Mouse (Mus musculus): Measurements from ENCODE around the gene Gm17720. TPM values are rescaled to one million over a fixed set of nuclear protein-coding genes. Genes with fewer than 3 reads are reported as not detected.

Gene Gm17720
- polyA plus RNA-seq, 1 experiment from 2014 or later = not detected

GRCm38 (mm10) chr8:110079282-110080221 lies 23.0 kb downstream of the Gm17720 start, which contains the start of gene Zfp612:
TSS of gene Zfp612 (plus strand) at chr8:110079746.
- Histone ChIP-seq H3K27ac (no peak within 1 kb of the TSS), H3K4me2 (peak within 1 kb of the TSS; percentile 90)
- 7% methylated on average over 54 of the region's 54 CpGs for WGBS

GRCm38 (mm10) chr8:110074496-110074895 lies 28.1 kb downstream of the Gm17720 start:
- Histone ChIP-seq H3K27me3 (0 out of 2 replicates have a peak, but pooled peaks cover 3% of the 10 kb centered on the region), H3K27ac (no peak overlapping the region), H3K4me2 (no peak overlapping the region), H3K9ac (no peak overlapping the region), H3K9me3 (no peaks in the 10 kb centered on the region), H3K36me3 (no peaks in the 10 kb centered on the region), H3K4me1 (no peaks in the 10 kb centered on the region), H3K4me3 (no peak overlapping the region)
- 81% methylated on average over 8 of the region's 8 CpGs for WGBS
- no peak for ATAC-seq (ENCODE audit: insufficient number of reproducible peaks, insufficient read depth, low FRiP score, low TSS enrichment, low read depth)

More at GRCm38 (mm10) chr8:110079282-110080221, 23.0 kb downstream of the Gm17720 start, which contains the start of gene Zfp612:
- H3K27me3 ChIP-seq = 0 out of 2 replicates have a peak, but pooled peaks cover 3% of the 10 kb centered on the region
- peak; percentile 83 for ATAC-seq (ENCODE audit: insufficient number of reproducible peaks, insufficient read depth, low FRiP score, low TSS enrichment, low read depth)
- H3K4me1 ChIP-seq = peaks cover 5% of the 10 kb centered on the region; the same call in 1 of the 2 replicates
- peak within 1 kb of the TSS; percentile 82 for H3K9ac ChIP-seq
- H3K36me3 ChIP-seq = peaks cover 16% of the 10 kb centered on the region; the same call in 1 of the 2 replicates
- no peaks in the 10 kb centered on the region for H3K9me3 ChIP-seq
- peak within 1 kb of the TSS; percentile 70 for H3K4me3 ChIP-seq

GRCm38 (mm10) chr8:110071600-110071999 lies 31.0 kb downstream of the Gm17720 start:
- Histone ChIP-seq H3K9me3 (no peaks in the 10 kb centered on the region), H3K4me2 (no peak overlapping the region), H3K27me3 (0 out of 2 replicates have a peak, but pooled peaks cover 1% of the 10 kb centered on the region), H3K9ac (no peak overlapping the region), H3K4me1 (no peaks in the 10 kb centered on the region), H3K4me3 (no peak overlapping the region), H3K27ac (no peak overlapping the region), H3K36me3 (no peaks in the 10 kb centered on the region)
- ATAC-seq (ENCODE audit: insufficient number of reproducible peaks, insufficient read depth, low FRiP score, low TSS enrichment, low read depth) = no peak
- WGBS = 13% methylated on average over 9 of the region's 9 CpGs

DNA sequence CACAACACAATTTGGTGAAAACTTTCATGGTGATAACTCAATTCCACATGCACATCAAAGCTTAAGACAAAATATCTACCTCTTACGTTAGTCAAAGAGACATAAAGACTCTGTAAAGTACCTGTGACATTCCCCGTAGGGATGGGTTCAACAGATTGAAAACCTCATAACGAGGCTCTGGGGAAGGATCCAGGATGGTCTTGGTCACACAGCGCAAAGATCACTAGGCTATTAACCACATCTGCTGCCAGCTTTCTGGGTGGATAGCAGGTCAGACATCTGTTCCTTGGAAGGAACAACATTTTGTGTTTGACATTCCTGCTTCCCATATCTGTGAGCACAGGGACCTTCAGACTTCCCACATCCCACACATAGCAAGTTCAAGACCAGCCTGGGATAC lies 32.8 kb downstream of the Gm17720 start:
- no peaks in the 10 kb centered on the region for H3K9me3 ChIP-seq
- H3K9ac ChIP-seq = no peak overlapping the region
- no peak overlapping the region for H3K27ac ChIP-seq
- no peak for ATAC-seq (ENCODE audit: insufficient number of reproducible peaks, insufficient read depth, low FRiP score, low TSS enrichment, low read depth)
- H3K4me3 ChIP-seq = no peak overlapping the region
- H3K36me3 ChIP-seq = no peaks in the 10 kb centered on the region
- WGBS = 86% methylated on average over 4 of the region's 4 CpGs
- no peak overlapping the region for H3K4me2 ChIP-seq
- H3K4me1 ChIP-seq = no peaks in the 10 kb centered on the region
- H3K27me3 ChIP-seq = no peaks in the 10 kb centered on the region

DNA sequence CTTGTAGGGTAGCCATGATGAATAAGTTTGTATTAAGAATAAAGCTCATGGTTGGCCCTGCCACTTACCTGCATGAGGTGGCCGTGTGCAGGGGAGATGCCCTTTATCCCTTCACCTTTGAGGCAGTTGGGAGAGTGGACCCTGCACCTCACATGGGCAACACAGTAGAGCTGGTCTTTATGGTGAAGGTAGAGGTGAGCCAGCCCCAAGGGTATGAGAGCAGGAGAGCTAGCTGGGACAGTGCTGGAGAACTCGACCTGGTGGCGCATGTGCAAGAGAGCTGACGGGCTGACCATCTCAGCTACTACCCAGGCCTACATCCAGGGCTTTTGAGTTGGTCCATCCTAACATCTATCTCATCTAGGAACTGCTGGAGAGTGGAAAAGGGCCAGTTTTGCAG lies 36.9 kb downstream of the Gm17720 start:
- no peak overlapping the region for H3K9ac ChIP-seq
- no peak for ATAC-seq (ENCODE audit: insufficient number of reproducible peaks, insufficient read depth, low FRiP score, low TSS enrichment, low read depth)
- no peaks in the 10 kb centered on the region for H3K9me3 ChIP-seq
- WGBS = 89% methylated on average over 4 of the region's 4 CpGs
- H3K27me3 ChIP-seq = no peaks in the 10 kb centered on the region
- no peaks in the 10 kb centered on the region for H3K36me3 ChIP-seq
- no peak overlapping the region for H3K4me2 ChIP-seq
- no peak overlapping the region for H3K4me3 ChIP-seq
- H3K4me1 ChIP-seq = no peaks in the 10 kb centered on the region
- H3K27ac ChIP-seq = no peak overlapping the region

DNA sequence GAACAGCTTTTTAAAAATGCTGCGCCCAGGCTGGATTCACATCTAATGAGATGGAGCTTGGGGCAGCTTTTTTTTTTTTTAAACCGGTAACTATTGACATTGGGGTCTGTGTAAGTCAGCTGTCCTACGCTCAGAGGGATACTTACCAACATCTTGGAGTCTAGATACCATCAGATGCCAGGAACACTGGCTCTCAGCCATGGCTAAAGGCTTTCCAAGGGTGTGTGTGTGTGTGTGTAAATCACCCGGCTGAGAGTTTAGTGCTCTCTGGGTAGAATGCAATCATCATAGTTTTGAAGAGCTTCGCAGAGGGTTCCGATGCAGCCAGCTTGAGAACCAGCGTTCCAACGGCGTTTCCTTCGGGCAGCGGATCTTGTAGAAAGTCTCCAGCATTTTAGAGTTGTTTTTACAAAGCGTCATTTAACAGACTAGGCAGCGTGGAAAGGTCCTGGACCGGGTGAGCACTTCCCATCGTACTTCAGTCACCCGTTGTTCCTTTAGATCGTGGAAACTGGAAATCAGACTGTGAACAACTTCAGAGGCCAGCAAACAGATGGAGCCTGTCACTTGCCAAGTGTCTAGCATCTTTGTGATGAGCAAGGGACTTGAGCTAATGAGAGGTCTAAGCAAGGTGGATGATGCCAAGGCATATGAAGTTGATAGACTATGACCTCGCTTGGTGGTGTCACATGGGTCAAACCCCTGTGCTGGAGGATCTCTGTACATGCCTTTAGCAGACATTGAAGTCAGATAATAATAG lies 37.8 kb downstream of the Gm17720 start:
- Histone ChIP-seq H3K4me3 (no peak overlapping the region), H3K9me3 (no peaks in the 10 kb centered on the region), H3K9ac (no peak overlapping the region), H3K36me3 (no peaks in the 10 kb centered on the region), H3K27me3 (no peaks in the 10 kb centered on the region), H3K27ac (no peak overlapping the region), H3K4me2 (no peak overlapping the region), H3K4me1 (no peaks in the 10 kb centered on the region)
- no peak for ATAC-seq (ENCODE audit: insufficient number of reproducible peaks, insufficient read depth, low FRiP score, low TSS enrichment, low read depth)
- WGBS = 92% methylated on average over 18 of the region's 18 CpGs

DNA sequence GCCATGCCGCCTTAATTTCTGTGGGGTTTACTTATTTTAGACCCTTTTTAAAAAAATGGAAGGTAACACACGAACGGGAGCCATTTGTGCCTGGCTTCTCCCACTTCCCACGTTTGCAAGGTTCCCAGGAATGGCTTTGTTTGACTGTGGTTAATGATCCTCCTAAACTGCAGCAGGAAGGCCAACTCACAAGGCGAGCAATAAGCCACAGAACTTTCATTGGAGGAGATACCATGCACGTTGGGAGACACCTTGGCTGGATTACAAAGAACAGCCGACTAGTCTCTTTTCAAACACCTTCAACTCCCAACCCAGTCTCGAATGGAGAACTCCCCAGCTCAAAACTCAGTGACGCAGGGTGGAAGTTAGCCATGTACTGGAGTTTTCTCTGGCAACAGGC lies 38.4 kb downstream of the Gm17720 start:
- Histone ChIP-seq H3K9me3 (no peaks in the 10 kb centered on the region), H3K4me1 (no peaks in the 10 kb centered on the region), H3K4me3 (no peak overlapping the region), H3K4me2 (no peak overlapping the region), H3K27ac (no peak overlapping the region), H3K9ac (no peak overlapping the region), H3K27me3 (no peaks in the 10 kb centered on the region), H3K36me3 (no peaks in the 10 kb centered on the region)
- WGBS = 80% methylated on average over 9 of the region's 9 CpGs
- no peak for ATAC-seq (ENCODE audit: insufficient number of reproducible peaks, insufficient read depth, low FRiP score, low TSS enrichment, low read depth)

DNA sequence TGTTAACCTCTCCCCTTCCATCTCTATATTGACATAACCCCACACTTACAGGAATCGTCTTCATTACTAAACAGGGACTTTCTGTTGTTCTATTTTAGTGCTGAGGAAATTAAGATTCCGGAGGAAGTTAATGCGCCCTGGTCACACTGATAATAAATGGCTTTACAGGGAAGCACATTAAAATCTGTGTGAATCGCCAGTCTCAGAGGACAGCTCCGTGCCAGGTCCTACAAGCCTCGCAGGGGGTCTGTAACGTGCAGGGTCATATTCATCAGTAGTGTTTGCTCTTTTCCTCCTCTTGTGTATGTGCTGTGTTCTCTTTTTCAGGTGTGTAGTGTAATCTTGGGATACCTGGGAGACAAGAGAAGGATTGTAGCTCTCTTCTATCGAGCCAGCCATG lies 44.3 kb downstream of the Gm17720 start:
- Histone ChIP-seq H3K9me3 (no peaks in the 10 kb centered on the region), H3K4me1 (no peaks in the 10 kb centered on the region), H3K36me3 (no peaks in the 10 kb centered on the region), H3K9ac (no peak overlapping the region), H3K27me3 (no peaks in the 10 kb centered on the region), H3K4me2 (no peak overlapping the region), H3K4me3 (no peak overlapping the region), H3K27ac (no peak overlapping the region)
- 77% methylated on average over 8 of the region's 8 CpGs for WGBS
- no peak for ATAC-seq (ENCODE audit: insufficient number of reproducible peaks, insufficient read depth, low FRiP score, low TSS enrichment, low read depth)

- H3K9me3 ChIP-seq = no peaks in the 10 kb centered on the region
- H3K4me3 ChIP-seq = no peak overlapping the region
- no peaks in the 10 kb centered on the region for H3K27me3 ChIP-seq
- no peak overlapping the region for H3K9ac ChIP-seq
- no peaks in the 10 kb centered on the region for H3K4me1 ChIP-seq
- H3K36me3 ChIP-seq = no peaks in the 10 kb centered on the region
- no peak for ATAC-seq (ENCODE audit: insufficient number of reproducible peaks, insufficient read depth, low FRiP score, low TSS enrichment, low read depth)
- 80% methylated on average over 6 of the region's 6 CpGs for WGBS
- no peak overlapping the region for H3K27ac ChIP-seq
- H3K4me2 ChIP-seq = no peak overlapping the region
These were observed 51.3 kb downstream of the Gm17720 start for GRCm38 (mm10) chr8:110051208-110051607.

DNA sequence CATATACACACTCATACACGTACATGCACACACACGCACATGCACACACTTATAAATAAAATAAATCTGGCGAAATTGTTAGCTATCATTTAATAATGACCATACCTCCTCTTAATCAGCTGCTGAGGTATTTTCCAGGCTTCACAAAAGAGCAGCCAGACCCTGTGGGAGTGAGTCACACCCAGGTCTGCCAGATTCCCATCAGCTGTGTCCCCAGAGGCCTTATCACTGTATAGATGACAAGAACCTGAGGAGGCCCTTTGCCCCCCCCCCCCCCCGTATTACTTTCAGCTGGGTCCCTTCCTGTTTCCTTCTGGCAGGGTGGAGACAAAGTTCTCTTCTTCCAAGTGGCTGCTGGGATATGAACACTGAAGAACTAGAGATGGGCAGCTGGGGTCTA lies 62.0 kb downstream of the Gm17720 start:
- H3K4me2 ChIP-seq = no peak overlapping the region
- no peaks in the 10 kb centered on the region for H3K4me1 ChIP-seq
- no peak overlapping the region for H3K4me3 ChIP-seq
- WGBS = 73% methylated on average over 4 of the region's 4 CpGs
- H3K36me3 ChIP-seq = no peaks in the 10 kb centered on the region
- no peak overlapping the region for H3K27ac ChIP-seq
- H3K9me3 ChIP-seq = no peaks in the 10 kb centered on the region
- H3K9ac ChIP-seq = no peak overlapping the region
- no peak for ATAC-seq (ENCODE audit: insufficient number of reproducible peaks, insufficient read depth, low FRiP score, low TSS enrichment, low read depth)
- H3K27me3 ChIP-seq = no peaks in the 10 kb centered on the region

DNA sequence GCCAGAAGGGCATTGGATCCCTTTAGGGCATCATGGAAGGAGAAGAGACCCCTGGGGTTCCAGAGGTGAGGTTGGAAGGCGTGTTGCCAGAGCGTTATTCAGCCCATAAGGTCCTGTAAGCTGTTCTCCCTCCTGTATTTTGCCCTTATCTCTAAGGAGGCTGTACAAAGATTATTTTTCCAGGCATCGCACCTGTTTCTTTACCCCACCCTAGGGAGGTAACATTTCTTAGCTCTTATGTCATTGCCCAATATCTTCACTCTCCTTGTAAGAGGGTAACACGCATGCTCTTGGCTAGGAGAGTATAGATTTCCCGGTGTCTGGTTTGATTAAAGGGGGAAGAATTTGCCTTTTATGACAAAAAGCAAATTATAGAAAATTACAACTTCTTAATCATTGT lies 62.9 kb downstream of the Gm17720 start, which contains the start of gene Chst4:
Chst4 (minus strand) TSS at position 82 of the 400 bp plus-strand sequence.
- H3K4me2 ChIP-seq = no peak within 1 kb of the TSS
- no peak within 1 kb of the TSS for H3K4me3 ChIP-seq
- H3K9ac ChIP-seq = no peak within 1 kb of the TSS
- H3K27ac ChIP-seq = no peak within 1 kb of the TSS
- ATAC-seq (ENCODE audit: insufficient number of reproducible peaks, insufficient read depth, low FRiP score, low TSS enrichment, low read depth) = no peak
- H3K27me3 ChIP-seq = no peaks in the 10 kb centered on the region
- 69% methylated on average over 5 of the region's 5 CpGs for WGBS
- H3K4me1 ChIP-seq = no peaks in the 10 kb centered on the region
- no peaks in the 10 kb centered on the region for H3K9me3 ChIP-seq
- H3K36me3 ChIP-seq = no peaks in the 10 kb centered on the region
